Mouse (Mus musculus) heart, postnatal 25 days (tissue): ENCODE measurements around the gene Slc22a3. TPM values are rescaled to one million over a fixed set of nuclear protein-coding genes. Genes with fewer than 3 reads are reported as not detected.

Source experiments
- DNase-seq: peaks from one replicate; pipeline ENCODE4 v3.0.0; 2022; ENCODE audit warnings: low spot score
- intact Hi-C: fragments of 180-260 bp; cut with DNase I; formaldehyde crosslinking; loops from one replicate; pipeline ENCODE4 v1.15.1; 2025
- total RNA-seq, 2 experiments: library from RNA; stranded (reverse); gene quantifications; 2 replicates each; pipeline ENCODE4 v1.2.3; 2021

Gene Slc22a3
- total RNA-seq, 2 experiments from 2014 or later = 5.6 to 7.0 TPM

DNA sequence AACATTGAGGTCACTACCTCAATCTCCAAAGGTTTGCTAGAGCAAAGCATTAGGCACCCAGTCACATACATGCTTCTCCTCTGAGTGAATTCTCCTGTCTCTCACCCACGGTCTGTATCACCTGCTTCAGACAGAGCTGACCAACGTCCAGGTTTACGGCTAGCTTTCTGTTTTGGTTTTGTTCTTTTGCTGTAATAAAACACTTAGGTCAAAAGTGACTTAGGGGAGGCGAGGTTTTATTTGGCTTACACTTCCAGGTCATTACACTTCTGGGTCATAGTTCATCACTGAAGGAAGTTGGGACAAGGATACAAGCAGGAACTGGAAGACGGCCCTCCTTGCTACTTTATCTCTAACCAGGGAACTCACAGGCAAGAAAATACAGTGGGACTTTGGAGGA lies 138.1 kb downstream of the Slc22a3 start:
- intact Hi-C loops = loop anchor here (5.0 kb wide), 1 partner anchor 52 kb away; the partner anchor contains the start of gene Map3k4
- no peak for DNase-seq

Other genes starting within 250 kb of the Slc22a3 start
- 10 to 100 TPM; 42.9 to 46.3 TPM for gene Map3k4, start 188.9 kb downstream of the Slc22a3 start, total RNA-seq
- gene Plg, start 129.1 kb downstream of the Slc22a3 start, total RNA-seq = not detected
- not detected for gene Slc22a2, start 76.4 kb upstream of the Slc22a3 start, total RNA-seq
- 10 to 100 TPM; 11.3 to 12.8 TPM for gene Slc22a1, start 168.1 kb upstream of the Slc22a3 start, total RNA-seq